In the genomic region with DNA sequence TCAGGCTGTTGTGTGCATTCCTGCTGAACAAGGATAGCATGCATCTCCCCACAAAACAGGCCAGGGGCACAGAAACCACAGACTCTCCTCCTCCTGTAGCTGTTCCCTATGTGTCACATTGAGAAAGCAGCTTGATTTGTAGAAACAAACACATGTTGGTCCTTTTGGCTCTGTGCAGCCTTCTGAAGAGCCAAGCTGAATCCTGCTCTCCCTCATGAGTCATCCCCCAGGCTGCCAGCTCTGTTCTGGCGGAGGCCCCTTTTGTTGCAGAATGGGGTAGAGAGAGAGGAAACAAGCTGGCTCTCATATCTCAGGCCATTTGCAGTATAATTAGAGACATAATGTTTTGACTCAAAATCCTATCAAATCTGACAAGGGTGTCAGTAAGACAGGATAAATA, we compare ENCODE assay signal across 7 mouse cellular contexts.
A peak's percentile ranks its signal among the peaks of the same experiment; 100 is the strongest.
DNase-seq lines count a peak whose midpoint lies in the region; ATAC-seq and TF ChIP-seq lines count a peak whose summit lies in the region.

No protein-coding gene starts in this region.

- 26% methylated on average over 1 of the region's 1 CpGs for WGBS in stomach, postnatal 0 days

- no peaks in the 10 kb centered on the region for H3K36me3 ChIP-seq in stomach, postnatal 0 days (ENCODE audit: control insufficient read depth, insufficient read depth, low read length)

- no peak for TF ChIP-seq EP300 in stomach, postnatal 0 days (optimal IDR thresholded peaks at IDR 0.05)

- peak; percentile 93 for DNase-seq in Muller cell, postnatal 12 days (ENCODE audit: inconsistent ontology term)
- peak; percentile 60 for DNase-seq in adrenal gland, postnatal 10 days
- peak; percentile 35 to 45 for DNase-seq in frontal cortex, postnatal 10 days (ENCODE audit: low spot score in 2 of 2)
- peak; percentile 81 for DNase-seq in layer of hippocampus, adult 11-12 months (ENCODE audit: low spot score)
- DNase-seq in lung, postnatal 14 days: peak; percentile 70
- peak; percentile 34 for DNase-seq in stomach, postnatal 0 days (ENCODE audit: low spot score)
- no peak for DNase-seq in kidney, adult 11 months

- no peak overlapping the region for H3K9ac ChIP-seq in stomach, postnatal 0 days (ENCODE audit: low read length)

- no peaks in the 10 kb centered on the region for H3K4me1 ChIP-seq in stomach, postnatal 0 days (replicated peaks; ENCODE audit: control insufficient read depth, insufficient read depth)

- H3K9me3 ChIP-seq in stomach, postnatal 0 days (ENCODE audit: control insufficient read depth, low read length): no peaks in the 10 kb centered on the region

- no peaks in the 10 kb centered on the region for H3K27me3 ChIP-seq in stomach, postnatal 0 days (ENCODE audit: control insufficient read depth, insufficient read depth, low read length)

- no peak overlapping the region for H3K27ac ChIP-seq in stomach, postnatal 0 days (replicated peaks)

- no peak overlapping the region for H3K4me3 ChIP-seq in stomach, postnatal 0 days (ENCODE audit: low read depth, low read length)

- peak; percentile 54; the same call in 1 of the 2 replicates for ATAC-seq in stomach, postnatal 0 days (ENCODE audit: low FRiP score, low TSS enrichment)

- no peak overlapping the region for H3K4me2 ChIP-seq in stomach, postnatal 0 days (replicated peaks; ENCODE audit: low read depth)

- TF ChIP-seq CTCF in stomach, postnatal 0 days (IDR thresholded peaks at IDR 0.05; ENCODE audit: low read depth): no peak
